Mouse (Mus musculus): ENCODE measurements around the gene Colgalt1. TPM values are rescaled to one million over a fixed set of nuclear protein-coding genes. Genes with fewer than 3 reads are reported as not detected.

Gene Colgalt1
- polyA plus RNA-seq, 1 experiment from 2014 or later, result 71.9 TPM

- Histone ChIP-seq H3K4me3 (ENCODE audit: low read depth, low read length) (peak overlapping the region; percentile 39), H3K9ac (replicated peaks; ENCODE audit: low read depth, low read length) (peak overlapping the region; percentile 66), H3K27ac (ENCODE audit: low read depth, low read length) (peak overlapping the region; percentile 80; the same call in 1 of the 2 replicates), H3K4me1 (ENCODE audit: control insufficient read depth, insufficient read depth, low read length) (peaks cover 10% of the 10 kb centered on the region), H3K9me3 (ENCODE audit: control insufficient read depth, low read length) (no peaks in the 10 kb centered on the region), H3K27me3 (ENCODE audit: control insufficient read depth, insufficient read depth, low read length) (no peaks in the 10 kb centered on the region), H3K36me3 (ENCODE audit: control insufficient read depth, insufficient read depth, low read length) (no peaks in the 10 kb centered on the region; the same call in 1 of the 2 replicates), H3K4me2 (ENCODE audit: low read depth, low read length) (peak overlapping the region; percentile 92)
- ATAC-seq (ENCODE audit: low read depth), result peak; percentile 31
- 5% methylated on average over 25 of the region's 25 CpGs for WGBS
These were observed 19.0 kb downstream of the Colgalt1 start for GRCm38 (mm10) chr8:71629781-71630212.

- 83% methylated on average over 6 of the region's 6 CpGs for WGBS
- ATAC-seq (ENCODE audit: low read depth), result no peak
- Histone ChIP-seq H3K4me2 (ENCODE audit: low read depth, low read length) (no peak overlapping the region), H3K9ac (replicated peaks; ENCODE audit: low read depth, low read length) (no peak overlapping the region), H3K36me3 (ENCODE audit: control insufficient read depth, insufficient read depth, low read length) (no peaks in the 10 kb centered on the region; the same call in none of the 2 replicates), H3K4me3 (ENCODE audit: low read depth, low read length) (no peak overlapping the region), H3K9me3 (ENCODE audit: control insufficient read depth, low read length) (no peaks in the 10 kb centered on the region), H3K4me1 (ENCODE audit: control insufficient read depth, insufficient read depth, low read length) (peaks cover 10% of the 10 kb centered on the region), H3K27ac (ENCODE audit: low read depth, low read length) (no peak overlapping the region), H3K27me3 (ENCODE audit: control insufficient read depth, insufficient read depth, low read length) (0 out of 2 replicates have a peak, but pooled peaks cover 4% of the 10 kb centered on the region)
These were observed 20.0 kb downstream of the Colgalt1 start for GRCm38 (mm10) chr8:71630761-71631160.

DNA sequence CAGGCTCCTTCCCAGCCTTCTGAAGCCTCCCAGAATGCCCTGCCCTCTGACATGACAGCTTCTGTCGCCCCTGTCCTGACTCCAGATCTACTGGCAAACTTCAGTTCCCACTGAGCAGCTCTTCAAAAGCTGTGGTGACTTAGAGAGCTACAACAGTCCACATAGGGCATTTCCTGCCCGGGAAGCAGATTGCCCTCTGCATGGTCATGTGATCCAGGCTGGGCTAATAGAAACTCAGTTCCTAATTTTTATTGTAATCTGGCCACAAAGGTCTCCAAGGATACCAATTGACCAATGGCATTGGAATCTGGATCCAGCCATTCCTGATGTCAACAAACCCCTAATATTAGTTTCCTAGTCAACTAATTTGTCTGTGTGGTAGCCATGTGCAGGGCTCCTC is 21.1 kb downstream of the Colgalt1 start:
- Histone ChIP-seq H3K9me3 (ENCODE audit: control insufficient read depth, low read length) (no peaks in the 10 kb centered on the region), H3K9ac (replicated peaks; ENCODE audit: low read depth, low read length) (no peak overlapping the region), H3K4me1 (ENCODE audit: control insufficient read depth, insufficient read depth, low read length) (peaks cover 10% of the 10 kb centered on the region), H3K27ac (ENCODE audit: low read depth, low read length) (no peak overlapping the region), H3K4me3 (ENCODE audit: low read depth, low read length) (no peak overlapping the region), H3K4me2 (ENCODE audit: low read depth, low read length) (no peak overlapping the region), H3K36me3 (ENCODE audit: control insufficient read depth, insufficient read depth, low read length) (no peaks in the 10 kb centered on the region; the same call in none of the 2 replicates), H3K27me3 (ENCODE audit: control insufficient read depth, insufficient read depth, low read length) (0 out of 2 replicates have a peak, but pooled peaks cover 4% of the 10 kb centered on the region)
- ATAC-seq (ENCODE audit: low read depth), result no peak
- WGBS, result 52% methylated on average over 2 of the region's 2 CpGs

DNA sequence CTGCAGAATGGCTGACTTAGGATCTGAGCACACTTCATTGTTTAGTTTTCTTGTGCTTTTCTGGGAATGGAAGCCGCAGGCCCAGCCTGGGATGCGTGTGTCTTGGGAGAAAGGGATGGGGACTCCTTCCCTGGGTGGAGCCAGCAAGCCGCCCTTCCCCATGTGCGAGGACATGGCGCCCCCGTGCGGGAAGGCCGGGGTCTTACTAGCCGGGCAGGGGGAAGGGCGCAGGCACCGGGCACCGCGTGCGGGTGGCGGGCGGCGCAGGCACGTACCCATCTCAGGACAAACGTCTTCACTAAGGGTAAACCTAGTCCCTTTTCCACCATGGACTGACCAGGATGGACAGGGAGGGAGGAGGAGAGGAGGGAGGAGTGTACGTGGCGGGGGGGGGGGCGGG is 22.4 kb downstream of the Colgalt1 start:
- 11% methylated on average over 17 of the region's 22 CpGs for WGBS
- Histone ChIP-seq H3K4me1 (ENCODE audit: control insufficient read depth, insufficient read depth, low read length) (peaks cover 10% of the 10 kb centered on the region), H3K9me3 (ENCODE audit: control insufficient read depth, low read length) (no peaks in the 10 kb centered on the region), H3K27ac (ENCODE audit: low read depth, low read length) (no peak overlapping the region), H3K27me3 (ENCODE audit: control insufficient read depth, insufficient read depth, low read length) (0 out of 2 replicates have a peak, but pooled peaks cover 4% of the 10 kb centered on the region), H3K36me3 (ENCODE audit: control insufficient read depth, insufficient read depth, low read length) (peaks cover 3% of the 10 kb centered on the region), H3K4me2 (ENCODE audit: low read depth, low read length) (no peak overlapping the region), H3K9ac (replicated peaks; ENCODE audit: low read depth, low read length) (no peak overlapping the region), H3K4me3 (ENCODE audit: low read depth, low read length) (no peak overlapping the region)
- ATAC-seq (ENCODE audit: low read depth), result no peak

- WGBS, result 3% methylated on average over 26 of the region's 26 CpGs
- H3K4me3 ChIP-seq (ENCODE audit: low read depth, low read length), result no peak overlapping the region
- no peaks in the 10 kb centered on the region for H3K9me3 ChIP-seq (ENCODE audit: control insufficient read depth, low read length)
- H3K27ac ChIP-seq (ENCODE audit: low read depth, low read length), result no peak overlapping the region
- H3K36me3 ChIP-seq (ENCODE audit: control insufficient read depth, insufficient read depth, low read length), result peaks cover 7% of the 10 kb centered on the region
- 0 out of 2 replicates have a peak, but pooled peaks cover 4% of the 10 kb centered on the region for H3K27me3 ChIP-seq (ENCODE audit: control insufficient read depth, insufficient read depth, low read length)
- H3K9ac ChIP-seq (replicated peaks; ENCODE audit: low read depth, low read length), result 0 out of 2 replicates have a peak overlapping the region, but pooled peaks have one; percentile 2
- 0 out of 2 replicates have a peak, but pooled peaks have one; percentile 28 for ATAC-seq (ENCODE audit: low read depth)
- peak overlapping the region; percentile 18; the same call in 1 of the 2 replicates for H3K4me2 ChIP-seq (ENCODE audit: low read depth, low read length)
- peaks cover 6% of the 10 kb centered on the region for H3K4me1 ChIP-seq (ENCODE audit: control insufficient read depth, insufficient read depth, low read length)
These were observed 23.3 kb downstream of the Colgalt1 start for GRCm38 (mm10) chr8:71633981-71634667.

GRCm38 (mm10) chr8:71637149-71638095 is 26.6 kb downstream of the Colgalt1 start:
- Histone ChIP-seq H3K4me3 (ENCODE audit: low read depth, low read length) (no peak overlapping the region), H3K4me2 (ENCODE audit: low read depth, low read length) (no peak overlapping the region), H3K9ac (replicated peaks; ENCODE audit: low read depth, low read length) (no peak overlapping the region), H3K27me3 (ENCODE audit: control insufficient read depth, insufficient read depth, low read length) (0 out of 2 replicates have a peak, but pooled peaks cover 4% of the 10 kb centered on the region), H3K9me3 (ENCODE audit: control insufficient read depth, low read length) (no peaks in the 10 kb centered on the region), H3K27ac (ENCODE audit: low read depth, low read length) (no peak overlapping the region), H3K36me3 (ENCODE audit: control insufficient read depth, insufficient read depth, low read length) (peaks cover 10% of the 10 kb centered on the region), H3K4me1 (ENCODE audit: control insufficient read depth, insufficient read depth, low read length) (no peaks in the 10 kb centered on the region)
- no peak for ATAC-seq (ENCODE audit: low read depth)
- 68% methylated on average over 8 of the region's 8 CpGs for WGBS

DNA sequence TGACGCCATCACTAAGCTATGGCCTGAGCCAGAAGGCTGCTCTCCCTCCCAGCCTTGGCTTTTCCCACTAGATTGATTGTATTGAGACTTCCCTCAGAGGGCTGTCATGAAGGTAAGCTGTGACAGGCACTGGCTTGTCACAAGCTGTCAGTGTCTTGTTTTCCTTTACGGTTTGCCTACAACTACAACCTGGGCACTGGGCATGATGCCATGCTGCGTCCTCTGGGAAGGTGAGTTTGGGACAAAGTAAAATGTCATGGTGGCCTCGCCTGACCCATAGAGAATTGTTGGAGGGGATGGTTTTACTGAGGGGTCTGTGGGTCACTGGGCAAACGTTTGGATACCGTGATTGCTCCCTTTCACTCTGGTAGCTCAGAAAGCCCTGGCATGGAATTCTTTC is 27.5 kb downstream of the Colgalt1 start:
- Histone ChIP-seq H3K4me3 (ENCODE audit: low read depth, low read length) (no peak overlapping the region), H3K9ac (replicated peaks; ENCODE audit: low read depth, low read length) (no peak overlapping the region), H3K27ac (ENCODE audit: low read depth, low read length) (no peak overlapping the region), H3K4me1 (ENCODE audit: control insufficient read depth, insufficient read depth, low read length) (no peaks in the 10 kb centered on the region), H3K27me3 (ENCODE audit: control insufficient read depth, insufficient read depth, low read length) (0 out of 2 replicates have a peak, but pooled peaks cover 4% of the 10 kb centered on the region), H3K4me2 (ENCODE audit: low read depth, low read length) (no peak overlapping the region), H3K9me3 (ENCODE audit: control insufficient read depth, low read length) (no peaks in the 10 kb centered on the region), H3K36me3 (ENCODE audit: control insufficient read depth, insufficient read depth, low read length) (peaks cover 13% of the 10 kb centered on the region)
- 79% methylated on average over 6 of the region's 6 CpGs for WGBS
- ATAC-seq (ENCODE audit: low read depth), result no peak

DNA sequence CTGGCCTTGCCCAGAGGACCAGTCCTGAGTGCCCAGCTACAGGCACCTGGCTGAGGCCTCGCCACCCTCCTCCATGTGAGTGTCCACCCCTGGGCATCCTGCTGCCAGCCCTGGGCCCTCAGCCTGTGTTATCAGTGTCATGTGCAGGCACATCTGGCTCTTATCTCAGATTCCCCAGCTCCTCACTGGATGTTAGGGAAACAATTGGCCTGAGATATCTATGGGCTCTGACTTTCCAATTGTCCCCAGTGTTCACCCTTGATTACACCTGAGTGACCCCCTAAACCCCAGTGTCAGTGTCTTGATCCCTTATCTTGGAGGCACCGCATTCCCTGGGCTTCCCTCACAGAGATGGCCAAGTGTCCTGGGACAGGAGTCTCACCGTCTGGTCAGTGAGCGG is 28.5 kb downstream of the Colgalt1 start:
- Histone ChIP-seq H3K27me3 (ENCODE audit: control insufficient read depth, insufficient read depth, low read length) (0 out of 2 replicates have a peak, but pooled peaks cover 4% of the 10 kb centered on the region), H3K36me3 (ENCODE audit: control insufficient read depth, insufficient read depth, low read length) (peaks cover 13% of the 10 kb centered on the region)

More for the DNA sequence above, 28.5 kb downstream of the Colgalt1 start:
- Histone ChIP-seq H3K4me2 (ENCODE audit: low read depth, low read length) (no peak overlapping the region), H3K27ac (ENCODE audit: low read depth, low read length) (no peak overlapping the region), H3K4me1 (ENCODE audit: control insufficient read depth, insufficient read depth, low read length) (no peaks in the 10 kb centered on the region), H3K4me3 (ENCODE audit: low read depth, low read length) (no peak overlapping the region), H3K9me3 (ENCODE audit: control insufficient read depth, low read length) (no peaks in the 10 kb centered on the region), H3K9ac (replicated peaks; ENCODE audit: low read depth, low read length) (no peak overlapping the region)
- 91% methylated on average over 3 of the region's 4 CpGs for WGBS
- no peak for ATAC-seq (ENCODE audit: low read depth)

Data from neural tube, embryonic 14.5 days (tissue).